Mouse (Mus musculus) megakaryocyte, embryonic 14.5 days (primary cell): ENCODE measurements around the gene Higd1a. TPM values are rescaled to one million over a fixed set of nuclear protein-coding genes. Genes with fewer than 3 reads are reported as not detected.
A peak's percentile ranks its signal among the peaks of the same experiment; 100 is the strongest.

ENCODE experiments used
- H3K27me3 ChIP-seq: replicated peaks from 2 replicates; pipeline ENCODE3; 2012; ENCODE audit warnings: inconsistent platforms
- H3K36me3 ChIP-seq: replicated peaks from 2 replicates; pipeline ENCODE3; 2012; ENCODE audit warnings: low read length, inconsistent platforms, mixed read lengths
- H3K4me1 ChIP-seq: 2 replicates; pipeline ENCODE4 v1.6.1; 2012; ENCODE audit warnings: inconsistent platforms
- H3K4me3 ChIP-seq: replicated peaks from 2 replicates; pipeline ENCODE3; 2012; ENCODE audit warnings: moderate library complexity, mild to moderate bottlenecking, inconsistent platforms
- H3K9me3 ChIP-seq: 2 replicates; pipeline ENCODE4 v1.6.1; 2012; ENCODE audit warnings: inconsistent platforms
- FLI1 ChIP-seq: IDR thresholded peaks from 2 replicates; pipeline ENCODE4 v1.6.1; 2012; ENCODE audit warnings: low read length, inconsistent platforms, mixed read lengths
- GATA1 ChIP-seq: IDR thresholded peaks from 3 replicates; pipeline ENCODE4 v1.6.1; 2012; ENCODE audit warnings: mixed read lengths, low read length, inconsistent platforms, borderline replicate concordance
- polyA plus RNA-seq: library from polyadenylated mRNA; stranded (reverse); fragments of >175 nt; gene quantifications from 2 replicates; pipeline ENCODE4 v1.2.3, GENCODE M21; 2012; ENCODE audit warnings: low replicate concordance; ENCODE audit not compliant: insufficient read depth

Higd1a gene
- polyA plus RNA-seq, 1 experiment = 57.7 TPM

GRCm38 (mm10) chr9:121900282-121900855 is 42.2 kb upstream of the Higd1a start:
- H3K36me3 ChIP-seq = no peaks in the 10 kb centered on the region
- no peak for TF ChIP-seq FLI1
- no peak for TF ChIP-seq GATA1
- H3K27me3 ChIP-seq = peaks cover 27% of the 10 kb centered on the region
- no peak overlapping the region for H3K4me3 ChIP-seq
- peaks cover 69% of the 10 kb centered on the region for H3K4me1 ChIP-seq
- no peaks in the 10 kb centered on the region for H3K9me3 ChIP-seq

GRCm38 (mm10) chr9:121899306-121899705 is 41.1 kb upstream of the Higd1a start:
- TF ChIP-seq GATA1 = no peak
- TF ChIP-seq FLI1 = no peak
- Histone ChIP-seq H3K9me3 (no peaks in the 10 kb centered on the region), H3K4me3 (no peak overlapping the region), H3K36me3 (no peaks in the 10 kb centered on the region), H3K27me3 (peaks cover 30% of the 10 kb centered on the region), H3K4me1 (peaks cover 75% of the 10 kb centered on the region)

GRCm38 (mm10) chr9:121898245-121898644 is 40.1 kb upstream of the Higd1a start, which contains the start of gene Ackr2:
Ackr2 (plus strand) TSS chr9:121898355.
- H3K9me3 ChIP-seq = no peaks in the 10 kb centered on the region
- TF ChIP-seq GATA1 (no peak), FLI1 (no peak)
- peaks cover 82% of the 10 kb centered on the region for H3K4me1 ChIP-seq
- no peaks in the 10 kb centered on the region for H3K36me3 ChIP-seq
- H3K4me3 ChIP-seq = no peak within 1 kb of the TSS
- H3K27me3 ChIP-seq = peaks cover 29% of the 10 kb centered on the region

DNA sequence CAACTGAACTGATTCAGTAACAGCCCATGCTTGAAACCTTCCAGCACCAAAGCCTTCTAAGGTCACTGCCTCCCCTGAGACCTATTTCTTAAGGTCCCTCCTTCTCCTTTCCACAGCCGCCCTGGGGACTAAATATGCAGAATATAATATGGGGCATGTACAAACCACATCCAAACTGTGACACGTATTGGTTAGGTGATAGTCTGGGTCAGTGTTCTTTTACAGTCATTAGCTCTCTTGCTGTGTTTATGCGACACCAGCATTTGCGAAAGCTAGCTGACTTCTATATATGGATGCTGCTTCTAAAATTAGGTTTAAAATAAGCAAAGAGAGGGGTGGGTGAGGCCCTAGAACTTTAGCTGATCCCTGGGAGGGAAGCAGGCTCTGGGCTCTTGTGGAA is 38.7 kb upstream of the Higd1a start:
- Histone ChIP-seq H3K4me1 (peaks cover 85% of the 10 kb centered on the region), H3K27me3 (peaks cover 25% of the 10 kb centered on the region), H3K9me3 (no peaks in the 10 kb centered on the region), H3K36me3 (no peaks in the 10 kb centered on the region), H3K4me3 (no peak overlapping the region)
- no peak for TF ChIP-seq GATA1
- no peak for TF ChIP-seq FLI1

DNA sequence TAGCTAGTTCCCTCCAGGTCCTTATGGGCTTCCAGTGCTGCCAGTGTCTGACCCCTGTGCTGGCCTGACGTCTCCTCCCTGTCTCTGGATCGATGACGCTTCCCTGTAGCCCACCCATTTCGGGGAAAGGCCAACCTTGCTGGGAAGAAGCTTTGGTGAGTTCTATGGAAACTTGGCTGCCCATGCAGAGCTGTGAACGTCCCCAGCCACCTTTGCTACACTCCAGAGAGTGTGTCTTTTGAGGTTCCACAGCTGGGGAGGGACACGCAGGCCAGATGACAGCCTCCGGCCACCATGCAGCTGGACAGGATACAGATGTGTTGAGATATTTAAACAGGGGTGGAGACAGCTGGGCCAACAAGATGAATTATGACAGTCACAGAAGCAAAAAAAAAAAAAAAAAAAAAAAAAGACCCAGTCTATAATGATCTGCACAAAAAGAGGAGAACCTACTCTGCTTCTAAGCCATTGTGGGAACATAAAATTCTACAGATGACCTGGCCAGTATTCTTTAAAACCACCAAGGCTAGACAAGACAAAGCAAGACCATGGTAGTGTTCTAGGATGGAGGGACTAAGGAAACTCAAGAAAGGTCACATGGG is 37.3 kb upstream of the Higd1a start:
- Histone ChIP-seq H3K36me3 (no peaks in the 10 kb centered on the region), H3K4me3 (no peak overlapping the region), H3K27me3 (peaks cover 23% of the 10 kb centered on the region), H3K4me1 (peaks cover 82% of the 10 kb centered on the region), H3K9me3 (no peaks in the 10 kb centered on the region)
- no peak for TF ChIP-seq FLI1

DNA sequence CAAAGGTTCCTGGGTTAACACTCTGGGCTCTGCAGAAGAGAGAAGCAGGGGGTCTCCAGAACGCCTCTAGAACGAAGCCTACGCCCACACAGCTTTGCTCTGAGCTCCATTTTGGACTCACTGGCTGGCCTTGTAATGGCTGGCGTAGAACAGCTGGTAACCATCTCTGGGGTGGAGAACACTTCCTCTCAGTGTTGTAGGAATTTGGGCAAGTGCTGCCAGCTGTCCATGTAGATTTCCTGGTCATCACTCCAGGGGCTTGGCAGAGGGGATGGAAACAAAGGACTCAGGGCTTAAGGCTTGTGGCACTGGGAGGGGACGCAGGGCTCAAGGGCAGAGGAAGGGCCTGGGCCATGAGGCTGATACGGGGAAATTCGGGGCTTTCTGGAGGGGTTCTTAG is 36.3 kb upstream of the Higd1a start:
- Histone ChIP-seq H3K4me1 (peaks cover 81% of the 10 kb centered on the region), H3K36me3 (no peaks in the 10 kb centered on the region), H3K9me3 (no peaks in the 10 kb centered on the region), H3K4me3 (no peak overlapping the region), H3K27me3 (peaks cover 23% of the 10 kb centered on the region)
- TF ChIP-seq GATA1 (no peak), FLI1 (no peak)

- H3K9me3 ChIP-seq = peaks cover 4% of the 10 kb centered on the region; the same call in 1 of the 2 replicates
- peaks cover 13% of the 10 kb centered on the region for H3K27me3 ChIP-seq
- H3K4me3 ChIP-seq = no peak overlapping the region
- no peak for TF ChIP-seq GATA1
- no peak for TF ChIP-seq FLI1
- H3K4me1 ChIP-seq = peaks cover 68% of the 10 kb centered on the region
- H3K36me3 ChIP-seq = no peaks in the 10 kb centered on the region
These were observed 34.0 kb upstream of the Higd1a start for GRCm38 (mm10) chr9:121892057-121892687.

DNA sequence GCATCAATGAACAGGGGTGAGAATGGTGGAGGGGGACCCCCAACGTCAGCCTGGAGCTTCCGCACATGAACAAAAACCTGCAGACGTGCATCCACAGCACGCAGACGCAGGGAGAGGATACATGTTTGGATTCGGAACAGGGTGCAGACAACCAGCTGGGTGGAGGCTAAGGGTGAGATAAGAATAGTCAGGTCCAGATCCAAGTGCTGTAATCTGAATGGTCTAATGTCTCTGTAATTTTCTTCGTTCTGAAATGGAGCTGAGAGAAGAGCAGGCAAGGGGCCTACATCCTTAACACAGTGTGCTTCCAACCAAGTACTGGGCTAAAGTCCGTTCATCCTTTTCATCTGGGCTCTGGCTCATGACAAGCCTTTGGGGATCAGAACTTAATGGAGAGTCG is 33.1 kb upstream of the Higd1a start:
- TF ChIP-seq FLI1 = no peak
- TF ChIP-seq GATA1 = no peak
- H3K9me3 ChIP-seq = peaks cover 4% of the 10 kb centered on the region; the same call in 1 of the 2 replicates
- H3K4me1 ChIP-seq = peaks cover 59% of the 10 kb centered on the region
- H3K4me3 ChIP-seq = no peak overlapping the region
- peaks cover 13% of the 10 kb centered on the region for H3K27me3 ChIP-seq
- no peaks in the 10 kb centered on the region for H3K36me3 ChIP-seq

GRCm38 (mm10) chr9:121890441-121890941 is 32.3 kb upstream of the Higd1a start:
- H3K27me3 ChIP-seq = peaks cover 13% of the 10 kb centered on the region
- no peaks in the 10 kb centered on the region for H3K36me3 ChIP-seq
- H3K4me3 ChIP-seq = peak overlapping the region; percentile 60
- H3K9me3 ChIP-seq = peaks cover 4% of the 10 kb centered on the region; the same call in 1 of the 2 replicates
- H3K4me1 ChIP-seq = peaks cover 51% of the 10 kb centered on the region
- TF ChIP-seq FLI1 (no peak), GATA1 (no peak)

GRCm38 (mm10) chr9:121889927-121890440 is 31.8 kb upstream of the Higd1a start:
- peak overlapping the region; percentile 60 for H3K4me3 ChIP-seq
- peaks cover 4% of the 10 kb centered on the region; the same call in 1 of the 2 replicates for H3K9me3 ChIP-seq
- TF ChIP-seq FLI1 = no peak
- TF ChIP-seq GATA1 = no peak
- H3K36me3 ChIP-seq = no peaks in the 10 kb centered on the region
- peaks cover 46% of the 10 kb centered on the region for H3K4me1 ChIP-seq
- H3K27me3 ChIP-seq = peaks cover 13% of the 10 kb centered on the region
